ENCODE assay signal across 11 mouse cellular contexts in the genomic region with DNA sequence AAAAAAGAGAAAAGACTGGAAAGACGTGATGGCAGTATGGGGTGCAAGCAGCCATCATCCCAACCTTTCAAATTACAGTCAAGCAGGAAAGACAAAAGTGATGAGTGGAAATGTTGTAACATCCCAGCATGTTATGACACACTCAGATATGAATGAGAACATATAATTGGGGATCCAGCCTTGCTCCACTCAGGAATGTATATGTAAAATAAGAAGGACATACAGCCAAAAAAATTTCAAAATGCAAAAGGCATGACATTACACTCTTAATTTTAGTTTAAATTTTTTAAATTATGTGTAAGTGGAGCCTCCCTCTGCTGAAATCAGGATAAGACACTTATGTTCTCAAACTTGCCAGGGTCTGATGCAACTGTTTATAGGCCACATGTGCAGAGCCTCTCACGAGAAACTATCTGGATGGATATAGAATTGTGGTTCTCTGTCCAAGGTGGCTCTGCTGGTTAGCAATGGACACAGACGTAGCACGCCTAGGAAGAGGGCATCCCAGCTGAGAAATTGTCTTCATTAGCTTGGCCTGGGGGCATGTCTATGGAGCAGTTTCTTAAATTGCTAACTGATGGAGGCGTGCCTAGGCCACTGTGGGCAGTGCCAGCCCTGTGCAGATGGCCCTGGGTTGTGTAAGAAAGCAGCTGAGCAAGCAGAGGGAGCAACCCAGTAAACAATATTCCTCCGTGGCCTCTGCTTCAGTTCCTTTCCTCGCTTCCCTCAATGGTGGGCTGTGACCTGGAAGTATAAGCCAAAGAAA.
A peak's percentile ranks its signal among the peaks of the same experiment; 100 is the strongest.
DNase-seq lines count a peak whose midpoint lies in the region; ATAC-seq lines count a peak whose summit lies in the region.
"Had no signal": no experiment of that assay in that cellular context is flagged by ENCODE, and none has a peak within 500 bp of the region (broad histone marks: within the 10 kb centered on the region; RNA-seq: fewer than 3 reads in every experiment).

No protein-coding gene starts in this region.

- ATAC-seq in forebrain, embryonic 16.5 days, result 0 out of 2 replicates have a peak, but pooled peaks have one; percentile 31
- ATAC-seq in forebrain, embryonic 12.5 days (ENCODE audit: low FRiP score), result no peak
- ATAC-seq: forebrain, embryonic 15.5 days; intestine, embryonic 16.5 days had no signal

- no peaks in the 10 kb centered on the region for H3K9me3 ChIP-seq in forebrain, embryonic 16.5 days (ENCODE audit: control insufficient read depth, low read length)
- no peaks in the 10 kb centered on the region for H3K9me3 ChIP-seq in forebrain, embryonic 12.5 days
- H3K9me3 ChIP-seq: embryonic facial prominence, embryonic 13.5 days; forebrain, embryonic 15.5 days; liver, embryonic 13.5 days had no signal

- no peak overlapping the region for H3K4me2 ChIP-seq in forebrain, embryonic 16.5 days (ENCODE audit: low read length)
- H3K4me2 ChIP-seq in forebrain, embryonic 12.5 days, result no peak overlapping the region
- H3K4me2 ChIP-seq: embryonic facial prominence, embryonic 13.5 days; forebrain, embryonic 15.5 days; liver, embryonic 13.5 days had no signal

- H3K4me1 ChIP-seq in forebrain, embryonic 16.5 days (replicated peaks; ENCODE audit: control insufficient read depth, insufficient read depth, low read length), result 0 out of 2 replicates have a peak, but pooled peaks cover 4% of the 10 kb centered on the region
- no peaks in the 10 kb centered on the region; the same call in 1 of the 2 replicates for H3K4me1 ChIP-seq in forebrain, embryonic 12.5 days
- H3K4me1 ChIP-seq: liver, embryonic 13.5 days had no signal

- WGBS in forebrain, embryonic 16.5 days, result 72% methylated on average over 7 of the region's 7 CpGs
- 87% methylated on average over 7 of the region's 7 CpGs for WGBS in forebrain, embryonic 12.5 days

- H3K4me3 ChIP-seq in forebrain, embryonic 16.5 days (replicated peaks; ENCODE audit: low read length), result no peak overlapping the region
- no peak overlapping the region for H3K4me3 ChIP-seq in forebrain, embryonic 12.5 days (replicated peaks)
- H3K4me3 ChIP-seq: embryonic facial prominence, embryonic 13.5 days; forebrain, embryonic 15.5 days; liver, embryonic 13.5 days had no signal

- peak; percentile 31 for DNase-seq in left cerebral cortex, postnatal 4 days
- DNase-seq in left cerebral cortex, postnatal 14 days (ENCODE audit: low spot score in 2 of 2), result no peak
- DNase-seq in 3T3-L1 (ENCODE audit: low read depth, low spot score), result peak; percentile 54
- peak; percentile 20 to 46 for DNase-seq in adrenal gland, postnatal 36 days
- no peak for DNase-seq in natural killer cell, adult 2 months (ENCODE audit: low spot score in 2 of 2)
- DNase-seq: liver, embryonic 13.5 days had no signal

- intact Hi-C loops in left cerebral cortex, postnatal 4 days (cut with DNase I), result loop anchor here (5.0 kb wide), 1 partner anchor 987 kb away; a partner anchor contains a TSS
- intact Hi-C loops in left cerebral cortex, postnatal 14 days (cut with DNase I), result no loop called here

- H3K27ac ChIP-seq in forebrain, embryonic 16.5 days (ENCODE audit: low read length), result no peak overlapping the region
- no peak overlapping the region for H3K27ac ChIP-seq in forebrain, embryonic 12.5 days
- H3K27ac ChIP-seq: embryonic facial prominence, embryonic 13.5 days; forebrain, embryonic 15.5 days; liver, embryonic 13.5 days had no signal

- no peak overlapping the region for H3K9ac ChIP-seq in forebrain, embryonic 16.5 days (replicated peaks; ENCODE audit: low read depth, low read length)
- no peak overlapping the region for H3K9ac ChIP-seq in forebrain, embryonic 12.5 days
- H3K9ac ChIP-seq: embryonic facial prominence, embryonic 13.5 days; forebrain, embryonic 15.5 days; liver, embryonic 13.5 days had no signal

- no peaks in the 10 kb centered on the region for H3K36me3 ChIP-seq in forebrain, embryonic 16.5 days (ENCODE audit: control insufficient read depth, insufficient read depth)
- no peaks in the 10 kb centered on the region for H3K36me3 ChIP-seq in forebrain, embryonic 12.5 days (replicated peaks)
- H3K36me3 ChIP-seq: embryonic facial prominence, embryonic 13.5 days; forebrain, embryonic 15.5 days; liver, embryonic 13.5 days had no signal

- no peaks in the 10 kb centered on the region for H3K27me3 ChIP-seq in forebrain, embryonic 16.5 days (replicated peaks; ENCODE audit: control insufficient read depth, insufficient read depth, low read length)
- H3K27me3 ChIP-seq in forebrain, embryonic 12.5 days, result no peaks in the 10 kb centered on the region
- H3K27me3 ChIP-seq: embryonic facial prominence, embryonic 13.5 days; forebrain, embryonic 15.5 days; liver, embryonic 13.5 days had no signal

Comparison
In these comparisons a context has a peak if more than half of its experiments do, and no peak if none do; other contexts are left out.
1. DNase-seq: peak in left cerebral cortex, postnatal 4 days (single experiment), 3T3-L1 (single experiment) and adrenal gland, postnatal 36 days (2 of 2); none in left cerebral cortex, postnatal 14 days (0 of 2) and natural killer cell, adult 2 months (0 of 2).